Mouse (Mus musculus) hindbrain, embryonic 13.5 days (tissue): Measurements from ENCODE around the gene Nfyc. TPM values are rescaled to one million over a fixed set of nuclear protein-coding genes. Genes with fewer than 3 reads are reported as not detected.

Experiments
- ATAC-seq: fragments of 200-750 bp; cut with Nextera tagmentation; 2 replicates; pipeline ENCODE4 v1.8.0; 2017; ENCODE audit warnings: moderate TSS enrichment; ENCODE audit not compliant: low FRiP score
- H3K27ac ChIP-seq: fragments of 300-500 bp; sonication (generic); 2 replicates; pipeline ENCODE4 v1.5.1; 2015; ENCODE audit warnings: inconsistent platforms, mild to moderate bottlenecking, moderate library complexity
- H3K27me3 ChIP-seq: fragments of 300-500 bp; sonication (generic); 2 replicates; pipeline ENCODE4 v1.6.1; 2015; ENCODE audit warnings: mild to moderate bottlenecking, inconsistent platforms
- H3K36me3 ChIP-seq: fragments of 300-500 bp; sonication (generic); 2 replicates; pipeline ENCODE4 v1.6.1; 2015; ENCODE audit warnings: mild to moderate bottlenecking, inconsistent platforms
- H3K4me1 ChIP-seq: fragments of 300-500 bp; sonication (generic); replicated peaks from 2 replicates; pipeline ENCODE4 v1.6.1; 2015; ENCODE audit warnings: inconsistent platforms
- H3K4me2 ChIP-seq: fragments of 300-500 bp; sonication (generic); 2 replicates; pipeline ENCODE4 v1.6.1; 2015; ENCODE audit warnings: inconsistent platforms, mild to moderate bottlenecking, moderate library complexity
- H3K4me3 ChIP-seq: fragments of 300-500 bp; sonication (generic); 2 replicates; pipeline ENCODE4 v1.5.1; 2015; ENCODE audit warnings: mild to moderate bottlenecking, inconsistent platforms
- H3K9ac ChIP-seq: fragments of 300-500 bp; sonication (generic); 2 replicates; pipeline ENCODE4 v1.6.1; 2015; ENCODE audit warnings: mild to moderate bottlenecking, inconsistent platforms
- H3K9me3 ChIP-seq: fragments of 300-500 bp; sonication (generic); 2 replicates; pipeline ENCODE4 v1.6.1; 2016; ENCODE audit warnings: inconsistent platforms
- WGBS: fragments of 180-500 bp; shearing (Covaris S2); methylation state at CpG from one replicate; pipeline ENCODE4 v1.1.7; 2015; 5-methylcytosine and 5-hydroxymethylcytosine counted together
- polyA plus RNA-seq: library from polyadenylated mRNA; unstranded; fragments of >200 nt; fragmentation: Nextera tagmentation; extraction: Ambion mirVana; gene quantifications from 2 replicates; pipeline ENCODE4 v1.2.1, GENCODE M21; 2015

The Nfyc gene
- polyA plus RNA-seq, 1 experiment from 2014 or later, result 85.8 TPM

DNA sequence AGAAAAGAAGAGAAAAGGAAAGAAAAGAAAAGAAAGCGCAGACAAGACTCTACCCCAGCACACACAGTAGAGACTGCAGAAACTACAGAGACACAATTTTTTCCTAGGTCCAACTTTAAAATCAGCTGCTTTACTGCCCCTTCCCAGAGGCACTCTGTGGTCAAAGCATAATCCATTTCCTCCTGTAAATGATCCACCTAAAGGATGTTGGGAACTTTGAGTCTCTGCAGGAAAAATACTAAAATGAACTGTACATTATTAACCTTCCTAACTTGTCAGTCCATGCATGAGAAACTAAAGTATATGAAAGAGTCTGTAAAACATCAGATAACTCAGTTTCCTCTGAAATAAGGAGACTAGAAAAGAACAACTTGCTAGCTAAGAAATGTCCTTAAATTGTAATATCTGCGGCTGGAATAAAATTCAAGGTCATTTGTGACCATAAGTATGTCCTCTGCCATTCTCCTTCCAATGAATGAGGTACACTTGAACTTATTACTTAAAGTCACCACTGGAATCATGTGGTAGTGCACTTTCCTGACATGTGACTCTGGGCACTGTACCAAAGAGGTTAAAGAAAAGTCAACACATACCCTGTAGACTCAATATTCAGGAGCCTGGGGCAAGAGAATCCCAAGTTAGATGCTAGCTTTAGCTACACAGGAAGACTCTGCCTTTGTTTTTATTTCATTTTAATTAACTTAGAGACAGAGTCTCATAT lies 9.0 kb downstream of the Nfyc start:
- ATAC-seq, result no peak
- peaks cover 29% of the 10 kb centered on the region for H3K4me1 ChIP-seq
- H3K36me3 ChIP-seq, result no peaks in the 10 kb centered on the region
- no peaks in the 10 kb centered on the region for H3K9me3 ChIP-seq
- H3K27me3 ChIP-seq, result no peaks in the 10 kb centered on the region
- H3K27ac ChIP-seq, result no peak overlapping the region
- H3K4me2 ChIP-seq, result no peak overlapping the region
- H3K4me3 ChIP-seq, result no peak overlapping the region
- no peak overlapping the region for H3K9ac ChIP-seq
- 96% methylated on average over 2 of the region's 2 CpGs for WGBS

DNA sequence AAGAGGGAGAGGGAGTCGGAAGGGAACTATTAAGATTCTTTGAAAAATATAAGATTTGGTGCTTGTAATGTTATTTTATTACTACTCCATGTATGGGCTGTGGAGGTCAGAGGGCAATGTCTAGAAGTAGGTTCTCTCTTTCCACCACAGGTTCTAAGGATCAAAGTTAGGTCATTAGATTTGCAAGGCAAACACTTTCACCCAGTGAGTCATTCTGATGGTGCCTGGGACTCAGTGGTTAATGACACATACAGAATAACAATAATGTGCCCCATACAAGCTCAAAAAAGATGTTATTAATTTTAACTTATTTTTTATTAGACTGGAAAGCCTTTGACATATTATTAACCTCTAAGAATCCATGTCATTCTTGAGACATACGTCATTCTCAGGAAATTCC lies 11.5 kb downstream of the Nfyc start:
- Histone ChIP-seq H3K4me2 (no peak overlapping the region), H3K9ac (no peak overlapping the region), H3K9me3 (no peaks in the 10 kb centered on the region), H3K4me1 (peaks cover 35% of the 10 kb centered on the region), H3K36me3 (no peaks in the 10 kb centered on the region), H3K27ac (no peak overlapping the region), H3K27me3 (no peaks in the 10 kb centered on the region), H3K4me3 (no peak overlapping the region)
- 95% methylated on average over 2 of the region's 2 CpGs for whole genome bisulfite sequencing
- no peak for ATAC-seq

DNA sequence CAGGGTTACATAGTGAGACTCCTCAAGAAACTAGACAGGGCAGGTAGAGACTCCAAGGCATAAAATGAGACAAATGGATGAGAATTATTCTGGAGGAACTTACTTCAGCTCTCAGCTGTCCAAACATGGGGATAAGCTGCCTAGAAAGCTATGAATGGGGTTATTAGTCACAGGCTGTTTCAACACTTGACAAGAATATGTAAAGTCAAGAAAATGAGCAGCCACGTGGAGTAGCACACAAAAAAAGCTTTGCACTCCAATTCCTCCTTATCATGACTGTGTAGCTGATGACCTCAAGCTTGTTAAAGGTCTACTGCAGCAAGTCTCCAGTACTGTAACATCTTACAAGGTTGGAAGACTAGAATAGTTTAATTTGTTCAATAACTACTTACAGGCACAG lies 12.1 kb downstream of the Nfyc start:
- H3K4me1 ChIP-seq, result peaks cover 35% of the 10 kb centered on the region
- 61% methylated on average over 1 of the region's 1 CpGs for WGBS
- H3K9ac ChIP-seq, result no peak overlapping the region
- no peak overlapping the region for H3K4me2 ChIP-seq
- no peak overlapping the region for H3K4me3 ChIP-seq
- H3K36me3 ChIP-seq, result no peaks in the 10 kb centered on the region
- ATAC-seq, result no peak
- H3K27me3 ChIP-seq, result no peaks in the 10 kb centered on the region
- H3K27ac ChIP-seq, result no peak overlapping the region
- H3K9me3 ChIP-seq, result no peaks in the 10 kb centered on the region

DNA sequence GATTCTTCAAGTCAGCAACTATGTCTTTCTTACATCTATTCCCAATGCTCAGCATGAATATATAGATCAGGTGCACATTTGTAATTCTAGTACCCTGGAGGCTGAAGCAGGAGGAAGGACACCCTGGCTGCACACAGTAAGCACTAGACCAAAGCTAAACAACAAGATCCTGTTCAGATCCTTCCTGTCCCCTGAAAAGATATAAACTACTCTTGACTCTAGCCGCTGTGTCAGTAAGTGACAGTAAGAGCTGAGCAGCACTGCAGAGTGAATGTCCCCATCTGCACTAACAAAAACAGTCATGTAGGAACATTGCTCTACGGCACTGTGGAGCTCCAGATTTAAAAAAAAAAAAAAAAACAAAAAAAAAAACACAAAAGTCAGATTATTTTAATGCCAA lies 13.4 kb downstream of the Nfyc start:
- Histone ChIP-seq H3K4me1 (peaks cover 33% of the 10 kb centered on the region), H3K36me3 (no peaks in the 10 kb centered on the region), H3K9me3 (no peaks in the 10 kb centered on the region), H3K9ac (no peak overlapping the region), H3K4me3 (no peak overlapping the region), H3K27me3 (no peaks in the 10 kb centered on the region), H3K4me2 (no peak overlapping the region), H3K27ac (no peak overlapping the region)
- no peak for ATAC-seq
- WGBS, result 82% methylated on average over 2 of the region's 2 CpGs

DNA sequence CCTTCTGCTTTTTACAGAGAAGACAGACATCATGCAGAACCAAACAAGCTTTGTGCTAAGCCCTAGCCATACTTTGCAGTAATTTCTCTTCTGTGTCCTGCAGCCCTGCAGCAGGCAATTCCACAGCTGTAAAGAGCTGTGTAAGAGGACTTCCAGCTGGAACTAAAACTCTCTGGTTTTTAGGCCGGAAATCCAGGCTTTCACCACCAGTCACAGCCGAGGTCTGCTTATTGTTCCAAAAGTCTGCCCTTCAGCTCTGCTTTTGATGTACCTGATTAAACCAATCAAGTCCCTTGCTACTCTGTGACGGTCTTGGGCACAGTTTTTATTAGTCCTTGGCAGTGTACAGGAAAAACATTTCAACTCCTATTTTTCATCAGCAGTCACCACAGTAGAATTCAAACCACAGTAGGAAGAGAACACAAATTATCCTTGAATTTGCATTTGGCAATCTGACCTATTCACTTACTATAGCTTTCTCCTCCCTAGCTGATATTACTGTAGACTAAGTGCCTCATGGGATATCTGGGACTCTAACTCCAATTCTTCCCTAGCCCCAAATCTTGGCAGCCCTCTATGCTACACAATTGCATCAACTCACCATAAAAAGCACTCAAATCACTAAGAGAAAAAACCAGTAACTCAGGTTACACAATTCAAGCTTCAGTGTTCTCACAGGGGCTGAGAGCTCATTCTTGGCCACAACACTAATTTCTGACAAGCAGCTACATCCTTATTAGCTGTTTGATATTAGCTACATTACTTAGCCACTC lies 14.2 kb downstream of the Nfyc start:
- H3K4me1 ChIP-seq, result peaks cover 36% of the 10 kb centered on the region
- no peak overlapping the region for H3K4me3 ChIP-seq
- no peak overlapping the region for H3K27ac ChIP-seq
- ATAC-seq, result no peak
- H3K36me3 ChIP-seq, result no peaks in the 10 kb centered on the region
- no peaks in the 10 kb centered on the region for H3K9me3 ChIP-seq
- no peaks in the 10 kb centered on the region for H3K27me3 ChIP-seq
- no peak overlapping the region for H3K4me2 ChIP-seq
- 47% methylated on average over 3 of the region's 3 CpGs for WGBS
- H3K9ac ChIP-seq, result peak overlapping the region; percentile 21; the same call in 1 of the 2 replicates

DNA sequence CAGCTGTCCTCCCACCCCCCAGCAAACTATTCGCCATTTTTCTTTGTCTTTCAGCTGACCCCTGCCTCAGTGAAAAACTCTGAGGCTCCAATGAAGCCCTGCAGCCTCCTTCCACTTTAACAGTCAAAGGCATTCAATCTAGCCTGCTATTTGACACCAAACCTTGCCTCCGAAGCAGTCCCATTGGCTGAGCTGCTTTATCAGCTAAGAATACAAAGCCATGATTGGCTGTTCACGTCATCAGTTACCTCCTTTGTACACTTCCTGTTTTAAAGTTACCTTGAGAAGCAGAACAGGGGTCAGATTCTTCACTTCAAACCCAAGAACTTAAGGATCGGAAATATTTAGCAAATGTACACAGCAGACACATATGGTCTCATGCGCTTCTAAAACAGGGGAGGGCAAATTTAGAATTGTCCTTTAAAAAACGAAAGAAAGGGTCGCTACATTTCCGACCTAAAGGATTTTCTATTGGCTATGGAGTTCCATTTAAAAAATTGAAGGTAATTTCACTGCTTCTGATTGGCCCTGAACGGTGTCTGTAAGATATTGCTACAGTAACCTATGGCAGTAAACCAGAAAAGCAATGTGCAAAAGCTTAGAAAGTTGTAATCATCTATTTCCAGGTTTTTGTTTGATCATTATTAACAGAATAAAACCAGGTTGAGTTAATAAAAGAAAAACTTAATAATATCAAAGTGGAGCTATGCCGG lies 15.6 kb downstream of the Nfyc start:
- Histone ChIP-seq H3K27ac (peak overlapping the region; percentile 69), H3K9me3 (no peaks in the 10 kb centered on the region), H3K9ac (peak overlapping the region; percentile 74), H3K27me3 (no peaks in the 10 kb centered on the region), H3K4me1 (peaks cover 43% of the 10 kb centered on the region), H3K4me2 (peak overlapping the region; percentile 77), H3K4me3 (peak overlapping the region; percentile 57), H3K36me3 (no peaks in the 10 kb centered on the region)
- ATAC-seq, result peak; percentile 98
- 11% methylated on average over 10 of the region's 10 CpGs for WGBS

DNA sequence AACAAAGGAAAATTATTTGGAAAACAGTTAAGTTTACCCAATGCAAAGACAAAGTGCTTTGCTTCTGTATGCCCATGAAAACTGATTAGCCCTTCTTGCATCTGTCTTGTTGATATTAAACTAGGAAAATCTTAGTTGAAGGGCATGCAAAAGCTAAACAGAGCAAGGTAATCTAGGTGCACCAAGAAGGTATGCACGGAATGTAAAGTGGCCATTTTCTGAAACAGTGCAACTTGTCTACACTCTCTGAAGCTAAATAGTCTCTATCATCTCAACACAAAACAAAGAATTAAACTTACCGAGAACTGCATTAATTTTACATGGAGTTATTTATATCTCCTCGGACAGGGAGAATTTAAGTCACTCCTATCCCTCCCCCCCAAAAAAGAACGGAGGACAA lies 16.2 kb downstream of the Nfyc start:
- H3K36me3 ChIP-seq, result no peaks in the 10 kb centered on the region
- 12% methylated on average over 4 of the region's 4 CpGs for WGBS
- peak; percentile 47; the same call in 1 of the 2 replicates for ATAC-seq

DNA sequence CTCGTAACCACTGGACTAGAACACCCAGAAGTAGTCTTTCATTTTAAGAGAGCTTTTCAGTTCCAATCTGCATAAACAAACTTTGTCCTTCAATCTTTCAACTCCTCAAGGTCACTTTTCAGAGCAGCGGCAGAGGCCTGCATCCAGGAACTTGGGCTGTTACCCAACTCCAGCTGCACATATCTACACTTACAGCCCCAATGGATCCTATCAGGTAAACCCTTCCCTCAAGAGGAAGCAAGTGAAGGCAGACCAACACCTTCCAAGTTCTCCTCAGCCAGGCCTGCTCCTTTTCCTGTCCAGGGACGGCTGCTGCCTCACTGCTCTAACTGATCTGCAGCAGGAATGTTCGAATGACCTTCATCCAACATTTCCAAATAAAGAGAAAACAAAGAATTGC lies 17.2 kb downstream of the Nfyc start:
- Histone ChIP-seq H3K27ac (no peak overlapping the region; the same call in 1 of the 2 replicates), H3K4me2 (peak overlapping the region; percentile 77), H3K27me3 (no peaks in the 10 kb centered on the region), H3K9me3 (no peaks in the 10 kb centered on the region), H3K9ac (peak overlapping the region; percentile 74), H3K4me1 (peaks cover 49% of the 10 kb centered on the region), H3K4me3 (peak overlapping the region; percentile 57), H3K36me3 (no peaks in the 10 kb centered on the region)
- 51% methylated on average over 4 of the region's 4 CpGs for WGBS
- no peak for ATAC-seq

More for the DNA sequence above, 16.2 kb downstream of the Nfyc start:
- Histone ChIP-seq H3K4me1 (peaks cover 43% of the 10 kb centered on the region), H3K27ac (peak overlapping the region; percentile 69), H3K27me3 (no peaks in the 10 kb centered on the region), H3K4me3 (peak overlapping the region; percentile 57), H3K4me2 (peak overlapping the region; percentile 77), H3K9me3 (no peaks in the 10 kb centered on the region), H3K9ac (peak overlapping the region; percentile 74)

DNA sequence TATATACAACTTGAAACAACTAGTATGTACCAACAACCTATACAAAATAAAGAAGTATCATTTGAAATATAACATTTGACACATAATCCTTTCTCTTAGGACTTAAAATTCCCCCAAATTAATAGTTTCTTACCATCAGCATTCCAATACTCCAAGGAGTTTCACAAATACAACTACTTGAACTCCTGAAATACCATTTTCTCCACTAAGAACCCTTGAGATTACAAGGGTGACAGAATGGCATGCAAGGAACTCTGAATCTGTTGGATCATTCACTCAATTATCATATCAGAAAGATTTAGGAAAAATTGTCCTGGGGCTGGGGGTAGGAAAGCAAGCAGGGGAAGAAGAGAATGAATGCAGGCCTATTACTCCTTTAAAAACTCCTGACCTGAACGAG lies 17.6 kb downstream of the Nfyc start:
- WGBS, result 32% methylated on average over 1 of the region's 1 CpGs
- no peak for ATAC-seq
- H3K27ac ChIP-seq, result no peak overlapping the region
- peak overlapping the region; percentile 77 for H3K4me2 ChIP-seq
- H3K27me3 ChIP-seq, result no peaks in the 10 kb centered on the region
- H3K4me3 ChIP-seq, result peak overlapping the region; percentile 57
- H3K9ac ChIP-seq, result peak overlapping the region; percentile 74
- peaks cover 49% of the 10 kb centered on the region for H3K4me1 ChIP-seq
- H3K9me3 ChIP-seq, result no peaks in the 10 kb centered on the region
- no peaks in the 10 kb centered on the region for H3K36me3 ChIP-seq

DNA sequence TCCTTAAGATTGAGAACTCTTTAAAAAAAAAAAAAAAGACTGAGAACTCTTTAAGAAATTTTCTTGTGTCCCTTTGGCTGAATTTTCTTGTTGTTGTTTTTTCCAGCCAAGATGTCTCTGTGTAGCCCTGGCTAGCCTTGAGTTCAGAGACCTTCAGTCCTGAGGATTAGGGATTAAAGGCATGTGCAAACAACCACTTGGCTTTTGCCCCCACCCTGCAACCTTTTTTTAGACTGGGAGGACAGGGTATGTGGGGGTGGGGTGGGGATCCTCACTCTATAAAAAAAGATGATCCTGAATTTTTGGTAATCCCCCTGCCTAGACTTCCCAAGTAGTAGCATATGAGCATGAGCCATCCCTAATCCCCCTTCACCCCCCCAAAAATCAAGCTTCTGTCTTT lies 25.6 kb downstream of the Nfyc start:
- no peaks in the 10 kb centered on the region for H3K9me3 ChIP-seq
- H3K4me1 ChIP-seq, result peaks cover 6% of the 10 kb centered on the region; the same call in 1 of the 2 replicates
- H3K4me3 ChIP-seq, result no peak overlapping the region
- H3K27me3 ChIP-seq, result no peaks in the 10 kb centered on the region
- H3K27ac ChIP-seq, result no peak overlapping the region
- H3K9ac ChIP-seq, result no peak overlapping the region
- H3K4me2 ChIP-seq, result no peak overlapping the region
- ATAC-seq, result no peak
- H3K36me3 ChIP-seq, result no peaks in the 10 kb centered on the region

DNA sequence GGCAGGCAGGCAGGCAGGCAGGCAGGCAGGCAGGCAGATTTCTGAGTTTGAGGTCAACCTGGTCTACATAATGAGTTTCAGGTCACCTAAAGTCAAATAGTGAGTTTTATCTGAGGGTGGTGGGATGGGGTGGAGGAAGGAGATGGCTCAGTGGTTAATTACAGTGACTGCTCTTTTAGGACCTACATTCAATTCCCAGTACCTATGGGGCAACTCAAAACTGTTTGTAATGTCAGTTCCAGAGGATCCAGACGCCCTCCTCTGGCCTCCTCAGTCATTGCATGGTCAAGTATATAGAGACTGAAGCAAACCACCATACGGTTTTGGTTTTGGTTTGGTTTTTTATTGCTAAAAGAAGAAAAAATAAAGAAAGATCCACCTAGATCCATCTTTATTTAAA lies 29.9 kb downstream of the Nfyc start:
- H3K9me3 ChIP-seq, result no peaks in the 10 kb centered on the region
- 37% methylated on average over 2 of the region's 2 CpGs for WGBS
- no peak overlapping the region for H3K4me2 ChIP-seq
- no peak overlapping the region for H3K9ac ChIP-seq
- H3K4me3 ChIP-seq, result no peak overlapping the region
- no peak overlapping the region for H3K27ac ChIP-seq
- no peak for ATAC-seq
- H3K4me1 ChIP-seq, result no peaks in the 10 kb centered on the region; the same call in 1 of the 2 replicates
- no peaks in the 10 kb centered on the region for H3K27me3 ChIP-seq
- no peaks in the 10 kb centered on the region for H3K36me3 ChIP-seq

DNA sequence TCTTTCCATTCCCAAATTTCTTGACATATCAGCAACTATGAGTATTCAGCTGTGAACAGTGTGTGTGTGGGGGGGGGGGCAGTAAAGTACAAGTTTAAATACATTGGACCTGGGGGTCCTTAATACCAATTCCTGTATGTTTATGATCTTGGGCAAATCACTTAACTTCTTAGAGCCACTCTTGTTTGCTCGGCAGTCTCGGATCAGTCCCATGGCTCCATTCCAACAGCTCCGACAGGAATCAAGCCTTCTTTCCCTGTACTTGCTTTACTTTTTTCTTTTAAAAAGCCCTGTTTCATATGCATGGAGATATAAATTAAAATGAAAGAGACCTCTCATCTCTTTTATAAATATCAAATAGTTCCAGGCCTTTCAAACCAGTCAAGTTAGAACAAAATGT lies 30.7 kb downstream of the Nfyc start:
- Histone ChIP-seq H3K27me3 (no peaks in the 10 kb centered on the region), H3K27ac (no peak overlapping the region), H3K4me3 (no peak overlapping the region), H3K9me3 (no peaks in the 10 kb centered on the region), H3K9ac (no peak overlapping the region), H3K4me2 (no peak overlapping the region), H3K4me1 (no peaks in the 10 kb centered on the region; the same call in 1 of the 2 replicates), H3K36me3 (no peaks in the 10 kb centered on the region)
- WGBS, result 74% methylated on average over 3 of the region's 3 CpGs
- ATAC-seq, result no peak
